Mouse (Mus musculus): ENCODE data around the gene Olfr739. TPM values are rescaled to one million over a fixed set of nuclear protein-coding genes. Genes with fewer than 3 reads are reported as not detected.

Olfr739 gene
- polyA plus RNA-seq (2015; fragmentation: Nextera tagmentation; extraction: Ambion mirVana) = not detected in 2 replicates

- WGBS = 46% methylated on average over 2 of the region's 2 CpGs
These were observed at the start of gene Olfr739 for GRCm38 (mm10) chr14:50418326-50418725. Gene Olfr739 (plus strand): TSS chr14:50418626.

GRCm38 (mm10) chr14:50380863-50381262 is 37.6 kb upstream of the Olfr739 start, which contains the start of gene Olfr736:
Gene Olfr736 (plus strand): TSS chr14:50381163.
- Histone ChIP-seq H3K27ac (replicated peaks) (no peak within 1 kb of the TSS), H3K9ac (ENCODE audit: low read length) (no peak within 1 kb of the TSS), H3K9me3 (ENCODE audit: control insufficient read depth, low read length) (no peaks in the 10 kb centered on the region), H3K4me1 (replicated peaks; ENCODE audit: control insufficient read depth, insufficient read depth) (no peaks in the 10 kb centered on the region), H3K36me3 (ENCODE audit: control insufficient read depth, insufficient read depth, low read length) (no peaks in the 10 kb centered on the region), H3K4me3 (ENCODE audit: low read depth, low read length) (no peak within 1 kb of the TSS), H3K4me2 (replicated peaks; ENCODE audit: low read depth) (no peak within 1 kb of the TSS), H3K27me3 (ENCODE audit: control insufficient read depth, insufficient read depth, low read length) (no peaks in the 10 kb centered on the region)
- ATAC-seq (ENCODE audit: low FRiP score, low TSS enrichment) (no peak), DNase-seq (ENCODE audit: low spot score) (no peak)
- TF ChIP-seq EP300 (optimal IDR thresholded peaks at IDR 0.05) = no peak
- no peak for TF ChIP-seq CTCF (IDR thresholded peaks at IDR 0.05; ENCODE audit: low read depth)
- WGBS = 64% methylated on average over 2 of the region's 2 CpGs

More at GRCm38 (mm10) chr14:50418326-50418725, at the start of gene Olfr739:
- no peaks in the 10 kb centered on the region for H3K36me3 ChIP-seq (ENCODE audit: control insufficient read depth, insufficient read depth, low read length)
- no peak within 1 kb of the TSS for H3K4me3 ChIP-seq (ENCODE audit: low read depth, low read length)
- no peaks in the 10 kb centered on the region for H3K4me1 ChIP-seq (replicated peaks; ENCODE audit: control insufficient read depth, insufficient read depth)
- H3K9me3 ChIP-seq (ENCODE audit: control insufficient read depth, low read length) = no peaks in the 10 kb centered on the region
- H3K27me3 ChIP-seq (ENCODE audit: control insufficient read depth, insufficient read depth, low read length) = no peaks in the 10 kb centered on the region
- H3K9ac ChIP-seq (ENCODE audit: low read length) = no peak within 1 kb of the TSS
- no peak for ATAC-seq (ENCODE audit: low FRiP score, low TSS enrichment)
- no peak within 1 kb of the TSS for H3K27ac ChIP-seq (replicated peaks)
- TF ChIP-seq EP300 (optimal IDR thresholded peaks at IDR 0.05) (no peak), CTCF (IDR thresholded peaks at IDR 0.05; ENCODE audit: low read depth) (no peak)
- H3K4me2 ChIP-seq (replicated peaks; ENCODE audit: low read depth) = no peak within 1 kb of the TSS
- DNase-seq (ENCODE audit: low spot score) = no peak

GRCm38 (mm10) chr14:50407268-50407667 is 11.2 kb upstream of the Olfr739 start, which contains the start of gene Olfr738:
Gene Olfr738 (plus strand): TSS chr14:50407568.
- no peak within 1 kb of the TSS for H3K4me3 ChIP-seq (ENCODE audit: low read depth, low read length)
- no peak within 1 kb of the TSS for H3K27ac ChIP-seq (replicated peaks)
- H3K4me1 ChIP-seq (replicated peaks; ENCODE audit: control insufficient read depth, insufficient read depth) = no peaks in the 10 kb centered on the region
- no peaks in the 10 kb centered on the region for H3K9me3 ChIP-seq (ENCODE audit: control insufficient read depth, low read length)
- H3K36me3 ChIP-seq (ENCODE audit: control insufficient read depth, insufficient read depth, low read length) = no peaks in the 10 kb centered on the region
- H3K27me3 ChIP-seq (ENCODE audit: control insufficient read depth, insufficient read depth, low read length) = no peaks in the 10 kb centered on the region
- no peak for DNase-seq (ENCODE audit: low spot score)
- no peak within 1 kb of the TSS for H3K4me2 ChIP-seq (replicated peaks; ENCODE audit: low read depth)
- H3K9ac ChIP-seq (ENCODE audit: low read length) = no peak within 1 kb of the TSS
- TF ChIP-seq CTCF (IDR thresholded peaks at IDR 0.05; ENCODE audit: low read depth) (no peak), EP300 (optimal IDR thresholded peaks at IDR 0.05) (no peak)
- WGBS = 88% methylated on average over 1 of the region's 1 CpGs
- ATAC-seq (ENCODE audit: low FRiP score, low TSS enrichment) = no peak

GRCm38 (mm10) chr14:50445245-50445644 is 26.8 kb downstream of the Olfr739 start, which contains the start of gene Olfr740:
Gene Olfr740 (plus strand): TSS chr14:50445545.
- no peaks in the 10 kb centered on the region for H3K36me3 ChIP-seq (ENCODE audit: control insufficient read depth, insufficient read depth, low read length)
- H3K9me3 ChIP-seq (ENCODE audit: control insufficient read depth, low read length) = no peaks in the 10 kb centered on the region
- WGBS = 80% methylated on average over 3 of the region's 3 CpGs
- H3K27ac ChIP-seq (replicated peaks) = no peak within 1 kb of the TSS
- ATAC-seq (ENCODE audit: low FRiP score, low TSS enrichment) (no peak), DNase-seq (ENCODE audit: low spot score) (no peak)
- H3K4me2 ChIP-seq (replicated peaks; ENCODE audit: low read depth) = no peak within 1 kb of the TSS
- TF ChIP-seq EP300 (optimal IDR thresholded peaks at IDR 0.05) = no peak
- no peak within 1 kb of the TSS for H3K9ac ChIP-seq (ENCODE audit: low read length)
- H3K4me3 ChIP-seq (ENCODE audit: low read depth, low read length) = no peak within 1 kb of the TSS
- no peaks in the 10 kb centered on the region for H3K27me3 ChIP-seq (ENCODE audit: control insufficient read depth, insufficient read depth, low read length)
- no peaks in the 10 kb centered on the region for H3K4me1 ChIP-seq (replicated peaks; ENCODE audit: control insufficient read depth, insufficient read depth)

GRCm38 (mm10) chr14:50472438-50472837 is 54.0 kb downstream of the Olfr739 start, which contains the start of gene Olfr741:
Gene Olfr741 (plus strand): TSS chr14:50472738.
- no peak for ATAC-seq (ENCODE audit: low FRiP score, low TSS enrichment)
- 74% methylated on average over 2 of the region's 2 CpGs for WGBS

More at GRCm38 (mm10) chr14:50472438-50472837, 54.0 kb downstream of the Olfr739 start, which contains the start of gene Olfr741:
- no peak for TF ChIP-seq CTCF (IDR thresholded peaks at IDR 0.05; ENCODE audit: low read depth)
- Histone ChIP-seq H3K4me1 (replicated peaks; ENCODE audit: control insufficient read depth, insufficient read depth) (no peaks in the 10 kb centered on the region), H3K4me3 (ENCODE audit: low read depth, low read length) (no peak within 1 kb of the TSS), H3K27me3 (ENCODE audit: control insufficient read depth, insufficient read depth, low read length) (no peaks in the 10 kb centered on the region), H3K9ac (ENCODE audit: low read length) (no peak within 1 kb of the TSS), H3K27ac (replicated peaks) (no peak within 1 kb of the TSS), H3K36me3 (ENCODE audit: control insufficient read depth, insufficient read depth, low read length) (no peaks in the 10 kb centered on the region), H3K9me3 (ENCODE audit: control insufficient read depth, low read length) (no peaks in the 10 kb centered on the region), H3K4me2 (replicated peaks; ENCODE audit: low read depth) (no peak within 1 kb of the TSS)
- DNase-seq (ENCODE audit: low spot score) = no peak

Other genes starting within 250 kb of the Olfr739 start
- not detected in 2 replicates for gene Olfr730, start 230.4 kb upstream of the Olfr739 start, polyA plus RNA-seq (2015; fragmentation: Nextera tagmentation; extraction: Ambion mirVana)
- not detected in 2 replicates for gene Olfr731, start 176.8 kb upstream of the Olfr739 start, polyA plus RNA-seq (2015; fragmentation: Nextera tagmentation; extraction: Ambion mirVana)
- not detected in 2 replicates for gene Olfr732, start 134.4 kb upstream of the Olfr739 start, polyA plus RNA-seq (2015; fragmentation: Nextera tagmentation; extraction: Ambion mirVana)
- gene Olfr733, start 117.1 kb upstream of the Olfr739 start, polyA plus RNA-seq (2015; fragmentation: Nextera tagmentation; extraction: Ambion mirVana) = not detected in 2 replicates
- not detected in 2 replicates for gene Olfr734, start 91.9 kb upstream of the Olfr739 start, polyA plus RNA-seq (2015; fragmentation: Nextera tagmentation; extraction: Ambion mirVana)
- gene Olfr735, start 69.8 kb upstream of the Olfr739 start, polyA plus RNA-seq (2015; fragmentation: Nextera tagmentation; extraction: Ambion mirVana) = not detected in 2 replicates
- 0.04 TPM in 1 of 2 replicates, not detected in the other for gene Tlr11, start 60.7 kb upstream of the Olfr739 start, polyA plus RNA-seq (2015; fragmentation: Nextera tagmentation; extraction: Ambion mirVana)
- gene Olfr736, start 37.5 kb upstream of the Olfr739 start, polyA plus RNA-seq (2015; fragmentation: Nextera tagmentation; extraction: Ambion mirVana) = not detected in 2 replicates
- gene Olfr738, start 11.1 kb upstream of the Olfr739 start, polyA plus RNA-seq (2015; fragmentation: Nextera tagmentation; extraction: Ambion mirVana) = not detected in 2 replicates
- 0.02 TPM in 1 of 2 replicates, not detected in the other for gene Olfr740, start 26.9 kb downstream of the Olfr739 start, polyA plus RNA-seq (2015; fragmentation: Nextera tagmentation; extraction: Ambion mirVana)
- gene Olfr741, start 54.1 kb downstream of the Olfr739 start, polyA plus RNA-seq (2015; fragmentation: Nextera tagmentation; extraction: Ambion mirVana) = 0.02 TPM in 1 of 2 replicates, not detected in the other
- not detected in 2 replicates for gene Olfr742, start 85.0 kb downstream of the Olfr739 start, polyA plus RNA-seq (2015; fragmentation: Nextera tagmentation; extraction: Ambion mirVana)
- not detected in 2 replicates for gene Olfr743, start 103.2 kb downstream of the Olfr739 start, polyA plus RNA-seq (2015; fragmentation: Nextera tagmentation; extraction: Ambion mirVana)
- not detected in 2 replicates for gene Olfr744, start 196.3 kb downstream of the Olfr739 start, polyA plus RNA-seq (2015; fragmentation: Nextera tagmentation; extraction: Ambion mirVana)
- gene Olfr745, start 220.8 kb downstream of the Olfr739 start, polyA plus RNA-seq (2015; fragmentation: Nextera tagmentation; extraction: Ambion mirVana) = 0.08 TPM in 1 of 2 replicates, not detected in the other
- not detected in 2 replicates for gene Olfr746, start 228.5 kb downstream of the Olfr739 start, polyA plus RNA-seq (2015; fragmentation: Nextera tagmentation; extraction: Ambion mirVana)